Mouse (Mus musculus) splenic B cell, adult 2 months (primary cell): ENCODE data around the gene Reps1.

Experiments used
- DNase-seq: peaks from one replicate; pipeline ENCODE4 v3.0.0-alpha.2; 2011; ENCODE audit warnings: low read depth, low spot score
- H3K27me3 ChIP-seq: 2 replicates; pipeline ENCODE4 v1.6.1; 2012; ENCODE audit warnings: mild to moderate bottlenecking, low read length, moderate library complexity, mixed read lengths; ENCODE audit not compliant: control insufficient read depth, poor library complexity, insufficient read depth, severe bottlenecking
- H3K36me3 ChIP-seq: 2 replicates; pipeline ENCODE4 v1.6.1; 2012; ENCODE audit warnings: mild to moderate bottlenecking, low read length, moderate library complexity, mixed read lengths; ENCODE audit not compliant: control insufficient read depth, poor library complexity, insufficient read depth, severe bottlenecking

Gene Reps1

DNA sequence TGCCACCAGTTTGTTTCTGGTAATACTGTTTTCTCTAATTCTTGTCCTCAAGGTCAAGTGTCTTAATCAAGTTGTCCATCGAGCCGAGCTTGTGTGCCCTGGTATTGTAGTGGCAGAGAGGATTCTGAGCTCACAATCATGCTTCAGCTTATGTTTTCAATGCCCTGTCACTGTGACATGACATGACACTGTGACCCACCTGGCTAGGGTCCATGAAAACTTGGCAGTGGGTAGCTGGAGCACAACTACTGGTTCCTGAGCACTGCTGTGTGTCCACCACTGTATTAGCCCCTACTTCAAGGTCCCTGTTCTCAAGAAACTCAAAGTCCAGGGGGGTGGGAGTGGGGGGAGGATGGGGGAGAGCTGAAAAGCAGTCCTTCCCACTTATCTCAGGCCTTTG lies 85.7 kb downstream of the Reps1 start:
- DNase-seq: no peak
- no peaks in the 10 kb centered on the region for H3K36me3 ChIP-seq
- no peaks in the 10 kb centered on the region for H3K27me3 ChIP-seq

DNA sequence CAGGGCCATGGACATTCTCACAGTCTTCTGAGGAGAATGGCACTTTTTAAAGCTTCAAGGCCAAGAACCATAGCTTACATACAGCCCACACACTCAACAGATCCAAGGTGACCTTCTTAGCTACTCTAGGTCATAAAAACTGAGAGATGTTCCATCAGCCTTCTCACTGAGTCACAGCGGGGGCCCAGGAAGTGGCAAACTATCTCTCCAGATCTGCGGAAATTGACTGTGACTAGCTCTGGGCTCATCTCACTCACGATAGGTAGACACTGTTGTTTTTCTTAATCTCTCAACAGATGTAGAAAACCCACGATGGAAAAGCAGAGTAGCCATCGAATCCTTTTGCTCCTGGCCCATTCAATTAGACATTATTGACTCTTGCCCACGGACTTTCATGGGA lies 86.6 kb downstream of the Reps1 start:
- Histone ChIP-seq H3K27me3 (no peaks in the 10 kb centered on the region), H3K36me3 (no peaks in the 10 kb centered on the region)
- DNase-seq: no peak

DNA sequence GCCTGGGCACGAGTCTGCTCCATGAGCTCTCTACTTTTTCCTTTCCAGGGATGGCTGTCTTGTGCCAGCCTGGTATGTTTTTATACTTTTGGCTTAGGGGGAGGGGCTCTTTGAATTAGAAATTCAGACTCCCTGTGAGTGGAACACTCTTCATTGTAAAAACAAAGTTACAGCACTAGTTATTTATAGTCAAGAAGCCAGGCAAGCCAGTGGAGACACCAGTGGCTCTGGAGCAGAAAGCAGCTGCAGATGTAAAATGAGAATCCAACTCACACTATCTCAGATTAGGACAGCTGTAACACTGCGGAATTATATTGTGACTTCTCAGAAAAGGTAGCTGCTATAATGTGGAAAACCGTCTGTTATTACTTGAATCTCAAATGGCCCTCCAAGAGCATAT lies 91.6 kb downstream of the Reps1 start:
- H3K27me3 ChIP-seq: no peaks in the 10 kb centered on the region
- no peaks in the 10 kb centered on the region for H3K36me3 ChIP-seq

DNA sequence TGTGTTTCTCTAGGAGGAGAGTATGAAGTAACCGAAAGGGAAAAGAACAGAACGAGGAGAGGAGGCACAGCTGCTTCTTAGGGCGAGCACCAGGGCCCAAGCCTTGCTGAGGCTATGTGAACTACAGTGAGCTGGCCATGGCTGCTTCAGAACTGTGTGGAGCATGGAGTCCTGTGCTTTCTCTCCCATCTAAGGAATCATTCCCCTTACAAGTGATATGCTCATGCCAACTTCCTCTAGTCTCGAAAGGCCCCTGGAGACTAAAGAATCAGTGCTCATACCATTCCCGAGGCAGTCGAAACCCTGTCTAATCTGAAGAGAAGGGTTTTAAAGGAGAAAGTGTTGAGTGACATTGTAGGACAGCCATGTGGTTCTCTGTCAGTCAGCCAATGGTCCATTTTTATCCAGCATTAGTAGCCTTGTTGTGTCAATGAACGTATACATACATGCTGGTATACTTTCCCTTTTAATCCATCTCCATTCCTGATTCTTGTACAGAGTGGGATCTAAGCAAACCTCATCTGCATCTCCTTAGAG lies 106.8 kb downstream of the Reps1 start:
- H3K36me3 ChIP-seq: no peaks in the 10 kb centered on the region

More for the DNA sequence above, 91.6 kb downstream of the Reps1 start:
- no peak for DNase-seq

More for the DNA sequence above, 106.8 kb downstream of the Reps1 start:
- no peaks in the 10 kb centered on the region for H3K27me3 ChIP-seq
- DNase-seq: no peak
